Mouse (Mus musculus) E14TG2a.4 (cell line): ENCODE data around the gene Ssmem1.

Experiments
- H3K27me3 ChIP-seq: 2 replicates; pipeline ENCODE4 v1.6.1; 2014; ENCODE audit warnings: low read length, control low read depth; ENCODE audit not compliant: insufficient read depth
- H3K36me3 ChIP-seq: 2 replicates; pipeline ENCODE4 v1.6.1; 2014; ENCODE audit warnings: low read length, control low read depth; ENCODE audit not compliant: insufficient read depth
- H3K4me1 ChIP-seq: replicated peaks from 2 replicates; pipeline ENCODE4 v1.6.1; 2014; ENCODE audit warnings: low read depth, low read length, control low read depth
- H3K4me3 ChIP-seq: replicated peaks from 2 replicates; pipeline ENCODE4 v1.5.1; 2014; ENCODE audit warnings: mild to moderate bottlenecking, low read length
- H3K9me3 ChIP-seq: 2 replicates; pipeline ENCODE4 v1.6.1; 2014; ENCODE audit warnings: low read length, control low read depth
- CTCF ChIP-seq: conservative IDR thresholded peaks from 2 replicates; pipeline ENCODE4 v1.5.1; 2014; ENCODE audit warnings: low read length
- NANOG ChIP-seq: IDR thresholded peaks from 2 replicates; pipeline ENCODE4 v1.6.1; 2014; ENCODE audit warnings: borderline replicate concordance, low read length, mixed read lengths
- POU5F1 ChIP-seq: IDR thresholded peaks from 2 replicates; pipeline ENCODE4 v1.6.1; 2014; ENCODE audit warnings: low read length, borderline replicate concordance

The Ssmem1 gene

GRCm38 (mm10) chr6:30538800-30539199 is 29.2 kb downstream of the Ssmem1 start:
- H3K36me3 ChIP-seq: no peaks in the 10 kb centered on the region
- peaks cover 23% of the 10 kb centered on the region for H3K27me3 ChIP-seq
- peaks cover 25% of the 10 kb centered on the region for H3K4me1 ChIP-seq
- TF ChIP-seq CTCF: no peak
- no peak for TF ChIP-seq NANOG
- TF ChIP-seq POU5F1: no peak
- H3K9me3 ChIP-seq: no peaks in the 10 kb centered on the region
- H3K4me3 ChIP-seq: no peak overlapping the region

- Histone ChIP-seq H3K9me3 (no peaks in the 10 kb centered on the region), H3K4me1 (peaks cover 38% of the 10 kb centered on the region), H3K36me3 (no peaks in the 10 kb centered on the region), H3K27me3 (peaks cover 44% of the 10 kb centered on the region), H3K4me3 (no peak within 1 kb of the TSS)
- TF ChIP-seq POU5F1 (no peak), CTCF (no peak), NANOG (no peak)
These were observed 31.6 kb downstream of the Ssmem1 start, which contains the start of gene Cpa2 for GRCm38 (mm10) chr6:30541009-30541799. Gene Cpa2 (plus strand): TSS chr6:30541582.

GRCm38 (mm10) chr6:30542277-30542676 is 32.6 kb downstream of the Ssmem1 start:
- H3K27me3 ChIP-seq: peaks cover 44% of the 10 kb centered on the region
- H3K4me1 ChIP-seq: peaks cover 45% of the 10 kb centered on the region
- TF ChIP-seq POU5F1: no peak
- TF ChIP-seq CTCF: no peak
- TF ChIP-seq NANOG: no peak
- H3K36me3 ChIP-seq: no peaks in the 10 kb centered on the region
- no peak overlapping the region for H3K4me3 ChIP-seq
- H3K9me3 ChIP-seq: no peaks in the 10 kb centered on the region

GRCm38 (mm10) chr6:30543077-30543476 is 33.4 kb downstream of the Ssmem1 start:
- H3K4me1 ChIP-seq: peaks cover 47% of the 10 kb centered on the region
- TF ChIP-seq NANOG: no peak
- no peak for TF ChIP-seq CTCF
- TF ChIP-seq POU5F1: no peak
- H3K4me3 ChIP-seq: no peak overlapping the region
- H3K27me3 ChIP-seq: peaks cover 48% of the 10 kb centered on the region
- H3K9me3 ChIP-seq: no peaks in the 10 kb centered on the region
- no peaks in the 10 kb centered on the region for H3K36me3 ChIP-seq

GRCm38 (mm10) chr6:30543851-30544250 is 34.2 kb downstream of the Ssmem1 start:
- Histone ChIP-seq H3K36me3 (no peaks in the 10 kb centered on the region), H3K4me1 (peaks cover 46% of the 10 kb centered on the region), H3K9me3 (no peaks in the 10 kb centered on the region), H3K27me3 (peaks cover 49% of the 10 kb centered on the region), H3K4me3 (no peak overlapping the region)
- TF ChIP-seq POU5F1: no peak
- TF ChIP-seq CTCF: no peak
- no peak for TF ChIP-seq NANOG

- peaks cover 56% of the 10 kb centered on the region for H3K4me1 ChIP-seq
- TF ChIP-seq POU5F1 (no peak), NANOG (no peak), CTCF (no peak)
- H3K36me3 ChIP-seq: no peaks in the 10 kb centered on the region
- H3K27me3 ChIP-seq: peaks cover 60% of the 10 kb centered on the region
- no peaks in the 10 kb centered on the region for H3K9me3 ChIP-seq
- no peak overlapping the region for H3K4me3 ChIP-seq
These were observed 36.0 kb downstream of the Ssmem1 start for GRCm38 (mm10) chr6:30545689-30546088.

- Histone ChIP-seq H3K9me3 (no peaks in the 10 kb centered on the region), H3K27me3 (peaks cover 61% of the 10 kb centered on the region), H3K36me3 (no peaks in the 10 kb centered on the region), H3K4me1 (peaks cover 59% of the 10 kb centered on the region), H3K4me3 (peak overlapping the region; percentile 35)
- TF ChIP-seq POU5F1 (no peak), NANOG (no peak)
These were observed 37.1 kb downstream of the Ssmem1 start for GRCm38 (mm10) chr6:30546571-30547273.

GRCm38 (mm10) chr6:30547274-30547645 is 37.6 kb downstream of the Ssmem1 start:
- Histone ChIP-seq H3K4me3 (peak overlapping the region; percentile 35), H3K4me1 (peaks cover 61% of the 10 kb centered on the region), H3K36me3 (no peaks in the 10 kb centered on the region), H3K9me3 (no peaks in the 10 kb centered on the region), H3K27me3 (peaks cover 59% of the 10 kb centered on the region)
- TF ChIP-seq CTCF (no peak), POU5F1 (no peak), NANOG (no peak)
